Mouse (Mus musculus): ENCODE data around the gene Commd3. TPM values are rescaled to one million over a fixed set of nuclear protein-coding genes. Genes with fewer than 3 reads are reported as not detected.

The Commd3 gene
- total RNA-seq (2021), result 10 to 100 TPM; 81.2 to 85.1 TPM
- long read RNA-seq, experiment 1, transcript Commd3-201 (8 exons, 935 nt), result major isoform, 59 of 76 reads
- long read RNA-seq, experiment 1, partial matches to known transcripts, result 1 of 76 reads
- long read RNA-seq, experiment 1, other reads (novel, unspliced or antisense), result 12 of 76 reads
- long read RNA-seq, experiment 2, transcript Commd3-201 (8 exons, 935 nt), result major isoform, 54 of 63 reads
- long read RNA-seq, experiment 2, partial matches to known transcripts, result 0 of 63 reads
- long read RNA-seq, experiment 2, other reads (novel, unspliced or antisense), result 9 of 63 reads

- DNase-seq (ENCODE audit: low spot score in 2 of 2), result peak; percentile 95 to 96
These were observed at the start of gene Commd3 for GRCm38 (mm10) chr2:18672133-18672765. Gene Commd3, plus strand, starts transcription at chr2:18672384.

DNA sequence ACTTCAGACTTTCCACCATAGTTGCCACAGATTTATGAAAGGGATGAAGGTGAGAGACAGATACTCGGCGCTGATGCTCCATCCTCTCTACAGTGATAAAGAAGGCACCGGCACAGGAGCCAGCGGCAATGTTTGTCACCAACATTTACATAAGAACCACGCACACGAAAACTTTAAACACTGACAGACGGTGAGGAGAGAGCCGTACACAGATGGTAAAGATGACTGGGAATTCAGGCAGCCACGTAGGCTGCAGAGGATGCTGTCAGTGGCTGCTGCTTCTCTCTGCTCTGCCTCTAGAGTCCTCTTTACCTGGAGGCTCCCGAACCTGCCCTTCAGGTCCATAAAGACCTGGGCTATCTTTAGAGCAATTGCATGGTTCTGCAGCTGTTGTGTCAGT, 49.0 kb upstream of the Commd3 start:
- peak; percentile 20 to 28 for DNase-seq (ENCODE audit: low spot score in 2 of 2)

DNA sequence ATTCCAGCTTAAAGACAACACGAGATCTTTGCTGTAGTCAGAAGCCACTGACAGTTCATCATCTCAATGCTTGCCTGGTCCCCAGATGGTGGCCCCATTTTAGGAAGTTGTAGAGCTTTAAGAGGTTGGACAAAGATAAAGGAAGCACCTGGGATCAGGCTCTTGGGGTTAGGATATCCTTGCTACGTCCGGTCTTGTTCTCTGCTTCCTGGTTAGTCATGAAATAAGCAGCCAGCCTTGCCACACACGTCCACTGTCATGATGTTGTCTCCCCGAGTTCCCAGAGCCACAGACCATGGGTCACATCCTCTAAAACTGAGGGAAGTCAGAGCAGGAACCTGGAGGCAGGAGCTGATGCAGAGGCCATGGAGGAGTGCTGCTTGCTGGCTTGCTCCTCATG, 41.6 kb upstream of the Commd3 start:
- DNase-seq (ENCODE audit: low spot score in 2 of 2), result no peak

GRCm38 (mm10) chr2:18635052-18635451, 37.1 kb upstream of the Commd3 start:
- peak; percentile 81 to 92 for DNase-seq (ENCODE audit: low spot score in 2 of 2)

GRCm38 (mm10) chr2:18648563-18648962, 23.6 kb upstream of the Commd3 start:
- DNase-seq (ENCODE audit: low spot score in 2 of 2), result no peak

GRCm38 (mm10) chr2:18654821-18655220, 17.4 kb upstream of the Commd3 start:
- DNase-seq (ENCODE audit: low spot score in 2 of 2), result no peak

DNA sequence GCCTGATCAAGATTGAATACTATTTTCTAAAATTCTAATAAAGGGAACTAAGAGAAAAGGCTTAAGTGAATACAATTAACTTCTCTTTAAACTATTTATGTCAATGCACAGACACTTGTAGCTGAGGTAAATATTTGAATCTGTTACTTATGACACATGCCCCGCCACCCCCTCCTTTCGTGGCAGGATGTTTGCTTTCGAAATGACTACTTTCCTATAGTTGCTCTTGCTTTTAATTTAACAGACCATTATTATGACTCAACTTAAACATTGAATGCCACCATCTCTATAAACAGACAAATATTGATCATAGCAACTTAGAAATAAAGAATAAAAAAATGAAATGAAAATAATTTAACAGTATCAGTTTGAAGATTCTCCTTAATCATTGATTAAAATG, 8.2 kb upstream of the Commd3 start:
- no peak for DNase-seq (ENCODE audit: low spot score in 2 of 2)

DNA sequence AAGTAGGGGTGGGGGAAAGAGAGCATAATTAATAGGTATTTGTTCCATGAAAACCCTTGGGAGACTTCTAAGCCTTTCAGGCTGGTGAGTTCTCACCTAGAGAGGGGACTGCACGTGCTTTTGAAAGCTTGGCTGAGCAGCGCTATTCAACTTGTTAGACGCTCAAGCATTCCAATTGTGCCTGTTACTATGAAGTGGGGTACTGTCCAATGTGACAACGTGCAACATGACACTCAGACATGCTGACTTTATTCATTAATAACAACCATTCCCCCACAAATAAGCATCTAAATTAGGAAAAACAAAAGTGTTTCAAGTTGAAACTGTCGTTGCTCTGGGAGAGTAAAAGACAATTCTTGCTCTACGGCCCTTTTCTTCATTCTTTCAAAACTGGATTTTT, 1.1 kb upstream of the Commd3 start:
- no peak for DNase-seq (ENCODE audit: low spot score in 2 of 2)

DNA sequence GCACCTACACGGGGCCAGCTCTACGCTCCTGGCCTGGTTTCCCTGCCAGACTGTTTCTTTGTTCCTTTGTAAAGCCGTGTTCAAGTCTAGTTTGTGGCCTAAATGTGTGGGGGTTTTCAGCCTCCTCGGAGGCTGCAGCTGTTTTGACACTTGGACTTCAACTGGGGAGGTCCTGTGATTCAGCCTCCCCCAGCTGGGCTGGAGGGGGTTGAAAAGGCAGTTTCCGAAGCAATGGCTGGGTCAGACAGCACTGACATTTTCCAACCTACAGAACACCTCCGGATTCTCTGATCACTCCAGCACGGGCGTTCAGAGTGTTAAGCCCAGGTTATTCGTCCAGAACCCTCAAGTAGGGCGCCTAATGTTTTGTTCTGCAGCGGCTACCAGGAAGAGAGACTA, 581 bp downstream of the Commd3 start:
- DNase-seq (ENCODE audit: low spot score in 2 of 2), result peak in 1 of 2 experiments; percentile 16

GRCm38 (mm10) chr2:18673766-18674165, 1.6 kb downstream of the Commd3 start:
- DNase-seq (ENCODE audit: low spot score in 2 of 2), result no peak

GRCm38 (mm10) chr2:18674193-18674902, 2.2 kb downstream of the Commd3 start:
- DNase-seq (ENCODE audit: low spot score in 2 of 2), result no peak

DNA sequence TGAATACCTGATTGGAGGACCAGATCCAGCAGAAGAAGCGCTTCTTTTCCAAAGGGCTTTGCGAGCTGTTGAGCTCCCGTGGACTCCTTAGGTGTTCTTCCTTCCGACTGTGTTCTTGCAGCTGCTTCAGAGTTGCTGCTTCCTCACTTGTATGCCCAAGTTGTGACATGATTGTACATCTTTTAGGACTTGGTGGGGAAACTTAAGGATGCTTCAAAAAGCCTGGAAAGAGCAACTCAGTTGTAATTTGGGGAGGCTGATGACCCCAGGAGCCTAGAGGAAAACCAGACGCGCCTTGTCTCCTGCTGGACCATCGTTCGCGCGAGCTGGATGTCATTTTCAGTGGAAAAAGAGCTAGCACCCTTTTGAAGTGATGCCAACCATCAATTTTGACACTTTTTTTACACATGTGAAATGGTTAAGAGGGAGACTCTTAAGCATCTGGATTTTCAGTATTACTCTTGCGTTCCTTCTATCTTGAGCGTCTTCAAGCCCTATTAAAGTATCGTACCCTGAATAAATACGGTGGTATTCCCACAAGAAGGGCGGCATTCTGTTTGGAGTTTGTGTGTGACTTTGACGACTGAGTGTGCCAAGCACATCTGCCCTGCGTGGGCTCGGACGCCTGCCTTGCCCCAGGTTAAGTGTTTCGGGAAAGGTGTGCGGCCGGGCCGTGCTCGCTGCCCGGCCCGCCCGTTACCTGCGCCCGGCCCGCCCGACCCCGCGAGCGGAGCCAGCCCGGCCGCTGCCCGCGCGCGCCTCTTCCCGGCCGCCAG, 3.7 kb downstream of the Commd3 start:
- DNase-seq (ENCODE audit: low spot score in 2 of 2), result no peak

DNA sequence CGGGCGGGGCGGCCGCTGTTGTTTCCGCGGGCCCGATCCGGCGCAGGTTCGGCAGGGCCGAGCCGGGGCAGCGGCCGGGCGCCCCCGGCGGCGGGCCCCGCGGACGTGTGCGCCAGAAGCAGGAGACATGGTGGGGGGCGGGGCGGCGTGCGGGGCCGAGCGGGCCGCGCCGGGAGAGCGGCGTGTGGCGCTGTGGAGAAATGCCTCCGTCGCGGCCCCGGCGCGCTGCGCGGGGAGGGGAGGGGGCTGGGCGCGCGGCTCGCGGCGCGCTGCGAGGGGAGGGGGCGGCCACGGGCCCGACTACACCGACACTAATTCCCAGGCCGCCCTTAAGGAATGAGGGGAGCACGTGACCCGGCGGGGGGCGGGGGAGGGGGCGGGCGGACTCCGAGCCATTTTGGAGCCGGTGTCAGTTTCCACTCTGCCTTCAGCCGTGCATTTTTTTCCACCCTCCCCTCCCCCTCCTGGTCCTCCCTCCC, 4.3 kb downstream of the Commd3 start:
- peak; percentile 57 to 71 for DNase-seq (ENCODE audit: low spot score in 2 of 2)

DNA sequence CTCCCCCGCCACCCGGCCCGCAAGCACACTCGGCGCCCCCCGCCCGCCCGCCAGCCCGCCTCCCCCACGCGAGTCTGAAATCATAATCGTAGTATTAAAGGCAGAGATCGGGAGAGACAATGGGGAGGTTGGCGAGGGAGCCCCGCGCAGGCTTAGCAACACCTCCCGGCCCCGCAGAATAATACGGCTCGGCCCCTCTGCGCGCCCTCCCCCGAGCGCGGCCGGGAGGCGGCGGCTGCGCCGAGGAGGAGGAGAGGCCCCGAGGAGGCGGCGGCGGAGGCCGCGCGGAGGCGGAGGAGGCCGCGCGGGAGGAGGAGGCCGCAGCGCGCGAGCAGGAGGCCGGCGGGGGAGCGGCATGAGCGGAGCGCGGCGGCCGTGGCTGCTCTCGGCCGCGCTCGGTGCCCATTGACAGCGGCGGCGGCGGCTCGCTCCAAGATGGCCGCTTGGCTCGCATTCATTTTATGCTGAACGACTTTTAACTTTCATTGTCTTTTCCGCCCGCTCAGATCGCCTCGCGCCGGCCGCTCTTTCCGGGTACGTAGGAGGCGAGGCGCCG, 4.8 kb downstream of the Commd3 start, which contains the start of gene Bmi1:
Gene Bmi1, plus strand, starts transcription at position 83 of the 556 bp plus-strand sequence.
- peak; percentile 47 to 53 for DNase-seq (ENCODE audit: low spot score in 2 of 2)

DNA sequence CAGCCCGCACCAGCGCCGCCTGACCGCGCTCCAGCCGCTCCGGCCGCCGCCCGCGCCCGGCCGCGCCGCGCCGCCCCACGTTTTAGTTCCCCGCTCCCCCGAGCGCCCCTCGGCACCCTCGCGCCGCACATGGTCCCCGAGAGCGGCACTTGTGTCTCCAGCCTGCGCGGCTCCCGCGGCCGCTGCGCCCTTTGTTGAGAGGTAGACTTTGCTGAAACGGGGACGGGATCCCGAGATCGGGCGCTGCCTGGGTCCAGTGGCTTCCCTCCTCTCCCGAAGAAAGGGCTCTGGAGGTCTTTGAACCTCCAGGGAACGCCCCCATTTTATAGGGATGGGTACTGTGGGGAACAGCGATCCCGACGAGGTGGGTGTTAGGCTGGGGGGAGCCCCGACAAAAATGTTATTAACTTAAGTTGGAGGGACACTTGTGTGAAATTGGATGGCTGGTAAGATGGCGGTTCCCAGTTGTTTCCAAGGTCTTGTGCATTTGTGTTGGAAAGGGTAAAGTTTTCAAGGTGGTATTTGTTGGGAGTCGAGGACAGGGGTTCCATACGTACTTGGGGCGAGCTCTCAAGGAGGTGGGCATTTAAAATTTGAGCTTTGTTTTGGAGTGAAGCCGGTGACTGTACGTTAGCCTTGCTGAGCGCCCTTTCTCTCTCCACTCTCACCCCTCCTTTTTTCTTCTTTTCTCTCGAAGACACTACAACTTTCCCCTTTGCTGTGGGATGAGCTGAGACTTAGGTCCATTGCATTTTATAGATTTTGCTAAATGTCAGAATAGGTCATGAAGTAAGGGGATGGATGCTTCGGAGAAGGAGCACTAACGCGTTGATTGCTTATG, 5.7 kb downstream of the Commd3 start:
- DNase-seq (ENCODE audit: low spot score in 2 of 2), result peak; percentile 30 to 54

GRCm38 (mm10) chr2:18679701-18680100, 7.5 kb downstream of the Commd3 start:
- DNase-seq (ENCODE audit: low spot score in 2 of 2), result no peak

- DNase-seq (ENCODE audit: low spot score in 2 of 2), result no peak
These were observed 8.3 kb downstream of the Commd3 start for GRCm38 (mm10) chr2:18680501-18680900.

- peak; percentile 65 to 74 for DNase-seq (ENCODE audit: low spot score in 2 of 2)
These were observed 8.8 kb downstream of the Commd3 start for GRCm38 (mm10) chr2:18680961-18681360.

GRCm38 (mm10) chr2:18684062-18684461, 11.9 kb downstream of the Commd3 start:
- no peak for DNase-seq (ENCODE audit: low spot score in 2 of 2)

- no peak for DNase-seq (ENCODE audit: low spot score in 2 of 2)
These were observed 14.2 kb downstream of the Commd3 start for GRCm38 (mm10) chr2:18686386-18686785.
